Mouse (Mus musculus): ENCODE results near the gene Rims3. TPM values are rescaled to one million over a fixed set of nuclear protein-coding genes. Genes with fewer than 3 reads are reported as not detected.

Rims3 gene
- polyA plus RNA-seq, 1 experiment: not detected

GRCm38 (mm10) chr4:120878728-120879127, 24.1 kb downstream of the Rims3 start:
- Histone ChIP-seq H3K4me3 (ENCODE audit: insufficient read depth, low read depth, low read length) (no peak overlapping the region), H3K27ac (replicated peaks; ENCODE audit: low read depth, low read length) (no peak overlapping the region), H3K4me1 (ENCODE audit: control insufficient read depth, insufficient read depth, insufficient read length, low read length) (no peaks in the 10 kb centered on the region)

GRCm38 (mm10) chr4:120879386-120879785, 24.8 kb downstream of the Rims3 start:
- Histone ChIP-seq H3K4me3 (ENCODE audit: insufficient read depth, low read depth, low read length) (no peak overlapping the region), H3K27ac (replicated peaks; ENCODE audit: low read depth, low read length) (no peak overlapping the region), H3K4me1 (ENCODE audit: control insufficient read depth, insufficient read depth, insufficient read length, low read length) (no peaks in the 10 kb centered on the region)

- Histone ChIP-seq H3K4me1 (ENCODE audit: control insufficient read depth, insufficient read depth, insufficient read length, low read length) (peaks cover 5% of the 10 kb centered on the region; the same call in 1 of the 2 replicates), H3K4me3 (ENCODE audit: insufficient read depth, low read depth, low read length) (no peak overlapping the region), H3K27ac (replicated peaks; ENCODE audit: low read depth, low read length) (no peak overlapping the region)
Observed at GRCm38 (mm10) chr4:120880731-120881432, 26.3 kb downstream of the Rims3 start.

GRCm38 (mm10) chr4:120882002-120882625, 27.5 kb downstream of the Rims3 start:
- H3K4me1 ChIP-seq (ENCODE audit: control insufficient read depth, insufficient read depth, insufficient read length, low read length): peaks cover 5% of the 10 kb centered on the region; the same call in 1 of the 2 replicates
- H3K4me3 ChIP-seq (ENCODE audit: insufficient read depth, low read depth, low read length): no peak overlapping the region
- no peak overlapping the region for H3K27ac ChIP-seq (replicated peaks; ENCODE audit: low read depth, low read length)

GRCm38 (mm10) chr4:120885208-120886120, 30.8 kb downstream of the Rims3 start:
- Histone ChIP-seq H3K4me1 (ENCODE audit: control insufficient read depth, insufficient read depth, insufficient read length, low read length) (peaks cover 5% of the 10 kb centered on the region; the same call in 1 of the 2 replicates), H3K4me3 (ENCODE audit: insufficient read depth, low read depth, low read length) (no peak overlapping the region), H3K27ac (replicated peaks; ENCODE audit: low read depth, low read length) (no peak overlapping the region)

GRCm38 (mm10) chr4:120886131-120886530, 31.5 kb downstream of the Rims3 start:
- Histone ChIP-seq H3K27ac (replicated peaks; ENCODE audit: low read depth, low read length) (no peak overlapping the region), H3K4me1 (ENCODE audit: control insufficient read depth, insufficient read depth, insufficient read length, low read length) (peaks cover 5% of the 10 kb centered on the region; the same call in 1 of the 2 replicates), H3K4me3 (ENCODE audit: insufficient read depth, low read depth, low read length) (no peak overlapping the region)

GRCm38 (mm10) chr4:120886811-120887210, 32.2 kb downstream of the Rims3 start:
- H3K4me1 ChIP-seq (ENCODE audit: control insufficient read depth, insufficient read depth, insufficient read length, low read length): peaks cover 5% of the 10 kb centered on the region; the same call in 1 of the 2 replicates
- H3K4me3 ChIP-seq (ENCODE audit: insufficient read depth, low read depth, low read length): no peak overlapping the region
- H3K27ac ChIP-seq (replicated peaks; ENCODE audit: low read depth, low read length): no peak overlapping the region

GRCm38 (mm10) chr4:120887381-120888112, 32.9 kb downstream of the Rims3 start:
- H3K27ac ChIP-seq (replicated peaks; ENCODE audit: low read depth, low read length): no peak overlapping the region
- H3K4me1 ChIP-seq (ENCODE audit: control insufficient read depth, insufficient read depth, insufficient read length, low read length): peaks cover 5% of the 10 kb centered on the region; the same call in 1 of the 2 replicates
- H3K4me3 ChIP-seq (ENCODE audit: insufficient read depth, low read depth, low read length): no peak overlapping the region

- Histone ChIP-seq H3K4me1 (ENCODE audit: control insufficient read depth, insufficient read depth, insufficient read length, low read length) (peaks cover 5% of the 10 kb centered on the region; the same call in 1 of the 2 replicates), H3K4me3 (ENCODE audit: insufficient read depth, low read depth, low read length) (no peak overlapping the region), H3K27ac (replicated peaks; ENCODE audit: low read depth, low read length) (no peak overlapping the region)
Observed at GRCm38 (mm10) chr4:120888884-120889283, 34.3 kb downstream of the Rims3 start.

GRCm38 (mm10) chr4:120890754-120891440, 36.3 kb downstream of the Rims3 start:
- no peaks in the 10 kb centered on the region for H3K4me1 ChIP-seq (ENCODE audit: control insufficient read depth, insufficient read depth, insufficient read length, low read length)
- no peak overlapping the region for H3K27ac ChIP-seq (replicated peaks; ENCODE audit: low read depth, low read length)
- no peak overlapping the region for H3K4me3 ChIP-seq (ENCODE audit: insufficient read depth, low read depth, low read length)

- H3K27ac ChIP-seq (replicated peaks; ENCODE audit: low read depth, low read length): no peak overlapping the region
- H3K4me1 ChIP-seq (ENCODE audit: control insufficient read depth, insufficient read depth, insufficient read length, low read length): no peaks in the 10 kb centered on the region
- no peak overlapping the region for H3K4me3 ChIP-seq (ENCODE audit: insufficient read depth, low read depth, low read length)
Observed at GRCm38 (mm10) chr4:120891960-120892359, 37.3 kb downstream of the Rims3 start.

- H3K27ac ChIP-seq (replicated peaks; ENCODE audit: low read depth, low read length): no peak overlapping the region
- no peak overlapping the region for H3K4me3 ChIP-seq (ENCODE audit: insufficient read depth, low read depth, low read length)
- no peaks in the 10 kb centered on the region for H3K4me1 ChIP-seq (ENCODE audit: control insufficient read depth, insufficient read depth, insufficient read length, low read length)
Observed at GRCm38 (mm10) chr4:120892516-120892915, 37.9 kb downstream of the Rims3 start.

GRCm38 (mm10) chr4:120893656-120894401, 39.2 kb downstream of the Rims3 start:
- Histone ChIP-seq H3K27ac (replicated peaks; ENCODE audit: low read depth, low read length) (no peak overlapping the region), H3K4me1 (ENCODE audit: control insufficient read depth, insufficient read depth, insufficient read length, low read length) (no peaks in the 10 kb centered on the region), H3K4me3 (ENCODE audit: insufficient read depth, low read depth, low read length) (no peak overlapping the region)

All from brown adipose tissue, adult 24 weeks (tissue).